Mouse (Mus musculus) kidney, embryonic 15.5 days (tissue): ENCODE measurements around the gene Psap. TPM values are rescaled to one million over a fixed set of nuclear protein-coding genes. Genes with fewer than 3 reads are reported as not detected.

Experiments used
- ATAC-seq: fragments of 200-750 bp; cut with Nextera tagmentation; replicated peaks from 2 replicates; pipeline ENCODE4 v1.8.0; 2017; ENCODE audit warnings: moderate TSS enrichment; ENCODE audit not compliant: low FRiP score
- H3K27ac ChIP-seq: fragments of 300-500 bp; sonication (generic); 2 replicates; pipeline ENCODE4 v1.5.1; 2015; ENCODE audit warnings: mild to moderate bottlenecking, inconsistent platforms
- H3K27me3 ChIP-seq: fragments of 300-500 bp; sonication (generic); 2 replicates; pipeline ENCODE4 v1.6.1; 2015; ENCODE audit warnings: inconsistent platforms
- H3K36me3 ChIP-seq: fragments of 300-500 bp; sonication (generic); 2 replicates; pipeline ENCODE4 v1.6.1; 2015; ENCODE audit warnings: inconsistent platforms
- H3K4me1 ChIP-seq: fragments of 300-500 bp; sonication (generic); 2 replicates; pipeline ENCODE4 v1.6.1; 2015; ENCODE audit warnings: inconsistent platforms
- H3K4me2 ChIP-seq: fragments of 300-500 bp; sonication (generic); 2 replicates; pipeline ENCODE4 v1.6.1; 2015; ENCODE audit warnings: moderate library complexity, mild to moderate bottlenecking, inconsistent platforms
- H3K4me3 ChIP-seq: fragments of 300-500 bp; sonication (generic); replicated peaks from 2 replicates; pipeline ENCODE4 v1.5.1; 2015; ENCODE audit warnings: mild to moderate bottlenecking, inconsistent platforms
- H3K9ac ChIP-seq: fragments of 300-500 bp; sonication (generic); 2 replicates; pipeline ENCODE4 v1.6.1; 2015; ENCODE audit warnings: mild to moderate bottlenecking, inconsistent platforms
- H3K9me3 ChIP-seq: fragments of 300-500 bp; sonication (generic); replicated peaks from 2 replicates; pipeline ENCODE4 v1.6.1; 2016; ENCODE audit warnings: inconsistent platforms
- WGBS: fragments of 180-500 bp; shearing (Covaris S2); methylation state at CpG from one replicate; pipeline ENCODE4 v1.1.7; 2015; ENCODE audit warnings: mixed read lengths; 5-methylcytosine and 5-hydroxymethylcytosine counted together
- polyA plus RNA-seq: library from polyadenylated mRNA; unstranded; fragments of >200 nt; fragmentation: Nextera tagmentation; extraction: Ambion mirVana; gene quantifications from 2 replicates; pipeline ENCODE4 v1.2.1, GENCODE M21; 2015

Gene Psap
- polyA plus RNA-seq, 1 experiment from 2014 or later = 132 TPM

GRCm38 (mm10) chr10:60266842-60267401, 10.5 kb upstream of the Psap start:
- Histone ChIP-seq H3K9me3 (no peaks in the 10 kb centered on the region), H3K36me3 (no peaks in the 10 kb centered on the region)

DNA sequence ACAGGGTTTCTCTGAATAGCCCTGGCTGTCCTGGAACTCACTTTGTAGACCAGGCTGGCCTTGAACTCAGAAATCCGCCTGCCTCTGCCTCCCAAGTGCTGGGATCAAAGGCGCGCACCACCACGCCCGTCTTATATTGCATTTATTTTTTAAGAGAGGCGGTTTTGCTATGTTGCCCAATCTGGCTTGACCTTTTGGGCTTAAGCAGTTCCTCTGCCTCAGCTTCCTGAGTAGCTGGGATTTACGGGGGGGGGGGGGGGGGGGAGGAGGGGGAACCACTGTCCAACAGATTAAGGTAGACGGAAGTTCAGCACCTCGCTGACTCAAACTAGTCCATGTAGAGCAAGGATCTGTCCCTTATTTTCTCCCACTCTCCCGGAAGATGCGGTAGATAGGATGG, 8.7 kb upstream of the Psap start:
- H3K36me3 ChIP-seq = no peaks in the 10 kb centered on the region
- no peak overlapping the region for H3K9ac ChIP-seq
- no peak overlapping the region for H3K27ac ChIP-seq
- H3K4me3 ChIP-seq = no peak overlapping the region
- H3K27me3 ChIP-seq = no peaks in the 10 kb centered on the region
- 76% methylated on average over 11 of the region's 11 CpGs for WGBS
- H3K9me3 ChIP-seq = no peaks in the 10 kb centered on the region
- ATAC-seq = no peak
- H3K4me2 ChIP-seq = no peak overlapping the region
- H3K4me1 ChIP-seq = peaks cover 7% of the 10 kb centered on the region

More at GRCm38 (mm10) chr10:60266842-60267401, 10.5 kb upstream of the Psap start:
- no peak for ATAC-seq
- H3K4me2 ChIP-seq = no peak overlapping the region
- H3K27me3 ChIP-seq = no peaks in the 10 kb centered on the region
- H3K4me3 ChIP-seq = no peak overlapping the region
- WGBS = 90% methylated on average over 8 of the region's 8 CpGs
- H3K27ac ChIP-seq = no peak overlapping the region
- H3K9ac ChIP-seq = no peak overlapping the region
- H3K4me1 ChIP-seq = peaks cover 16% of the 10 kb centered on the region

GRCm38 (mm10) chr10:60269141-60270064, 8.0 kb upstream of the Psap start:
- no peak; the same call in 1 of the 2 replicates for ATAC-seq

DNA sequence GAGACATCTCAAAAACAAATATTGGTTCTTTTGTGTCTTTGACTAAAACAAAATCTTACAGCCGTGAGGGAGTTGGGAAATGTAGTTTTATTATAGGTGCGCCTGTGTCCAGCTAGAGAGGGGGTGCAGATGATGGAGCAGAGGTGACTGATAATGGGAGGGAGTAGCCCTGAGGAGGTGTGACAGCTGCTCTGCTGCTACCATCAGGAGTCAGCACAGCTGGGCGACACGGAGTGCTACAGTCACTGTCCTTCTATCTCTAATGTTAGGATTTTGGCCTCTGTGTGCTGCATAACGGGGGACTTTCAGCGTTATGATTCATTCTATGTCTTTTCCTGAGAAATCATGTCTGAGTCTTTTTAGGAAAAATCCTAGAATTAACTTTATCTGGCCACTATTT, 6.4 kb upstream of the Psap start:
- Histone ChIP-seq H3K4me2 (no peak overlapping the region), H3K36me3 (no peaks in the 10 kb centered on the region), H3K9me3 (no peaks in the 10 kb centered on the region), H3K4me3 (no peak overlapping the region), H3K9ac (no peak overlapping the region), H3K27ac (no peak overlapping the region), H3K4me1 (peaks cover 7% of the 10 kb centered on the region), H3K27me3 (no peaks in the 10 kb centered on the region)
- WGBS = 57% methylated on average over 6 of the region's 6 CpGs
- no peak for ATAC-seq

More at GRCm38 (mm10) chr10:60269141-60270064, 8.0 kb upstream of the Psap start:
- no peaks in the 10 kb centered on the region for H3K27me3 ChIP-seq
- WGBS = 46% methylated on average over 13 of the region's 13 CpGs
- H3K27ac ChIP-seq = peak overlapping the region; percentile 38; the same call in 1 of the 2 replicates
- no peaks in the 10 kb centered on the region for H3K9me3 ChIP-seq
- H3K4me3 ChIP-seq = no peak overlapping the region
- no peak overlapping the region for H3K9ac ChIP-seq
- peaks cover 7% of the 10 kb centered on the region for H3K4me1 ChIP-seq
- no peaks in the 10 kb centered on the region for H3K36me3 ChIP-seq
- no peak overlapping the region for H3K4me2 ChIP-seq

- Histone ChIP-seq H3K4me1 (peaks cover 10% of the 10 kb centered on the region), H3K27ac (no peak overlapping the region), H3K4me2 (no peak overlapping the region), H3K9ac (no peak overlapping the region), H3K27me3 (no peaks in the 10 kb centered on the region), H3K4me3 (no peak overlapping the region), H3K9me3 (no peaks in the 10 kb centered on the region), H3K36me3 (no peaks in the 10 kb centered on the region)
- no peak for ATAC-seq
- 50% methylated on average over 6 of the region's 6 CpGs for WGBS
Measured at GRCm38 (mm10) chr10:60272241-60272640, 5.2 kb upstream of the Psap start.

DNA sequence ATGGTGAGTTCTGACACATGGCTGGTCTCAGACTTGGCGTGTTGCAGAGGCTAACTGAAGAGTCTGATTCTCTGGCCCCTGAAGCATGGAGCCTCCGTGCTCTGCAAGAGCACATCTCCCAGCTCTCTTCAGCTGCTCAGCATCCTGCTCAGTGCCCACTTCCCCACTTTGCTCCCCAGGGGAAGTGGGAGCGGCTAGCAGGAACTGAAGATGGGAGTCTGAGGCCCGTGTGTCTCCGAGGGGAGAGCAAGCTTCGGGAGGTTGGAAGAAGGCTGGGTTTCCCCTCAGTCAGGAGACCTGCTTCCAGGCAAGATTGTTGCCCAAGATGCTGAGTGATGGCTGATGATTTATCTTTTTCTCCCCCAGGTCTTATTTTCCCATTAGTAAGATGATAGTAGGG, 4.0 kb upstream of the Psap start:
- Histone ChIP-seq H3K27me3 (no peaks in the 10 kb centered on the region), H3K36me3 (no peaks in the 10 kb centered on the region), H3K9ac (no peak overlapping the region), H3K27ac (no peak overlapping the region), H3K4me3 (no peak overlapping the region), H3K4me2 (no peak overlapping the region), H3K9me3 (no peaks in the 10 kb centered on the region), H3K4me1 (peaks cover 17% of the 10 kb centered on the region)
- WGBS = 55% methylated on average over 6 of the region's 6 CpGs
- ATAC-seq = no peak

DNA sequence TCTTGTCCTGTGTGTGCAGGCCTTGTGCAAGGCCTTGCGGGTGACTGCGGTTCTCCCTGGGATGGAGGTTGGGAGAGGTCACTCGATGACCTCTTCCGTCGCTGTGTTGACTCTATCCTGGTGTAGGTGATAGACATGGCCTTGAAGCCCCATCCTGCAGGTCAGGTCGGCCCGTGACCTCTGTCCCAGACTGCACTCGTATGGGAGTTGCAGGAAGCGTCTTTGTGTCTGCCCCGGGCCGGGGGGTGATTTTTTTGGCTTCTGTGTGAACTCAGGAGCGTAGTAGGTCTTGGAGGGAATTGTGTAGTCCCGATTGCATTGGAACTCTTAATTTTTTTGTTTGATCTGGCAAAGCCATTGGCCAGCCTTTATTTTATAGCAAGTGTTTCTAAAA, 576 bp downstream of the Psap start:
- WGBS = 4% methylated on average over 13 of the region's 13 CpGs
- Histone ChIP-seq H3K9me3 (no peaks in the 10 kb centered on the region), H3K4me1 (peaks cover 40% of the 10 kb centered on the region), H3K27me3 (no peaks in the 10 kb centered on the region), H3K36me3 (no peaks in the 10 kb centered on the region), H3K4me3 (peak overlapping the region; percentile 85), H3K9ac (peak overlapping the region; percentile 88), H3K4me2 (peak overlapping the region; percentile 81), H3K27ac (peak overlapping the region; percentile 90)
- ATAC-seq = no peak

GRCm38 (mm10) chr10:60278786-60279185, 1.4 kb downstream of the Psap start:
- no peaks in the 10 kb centered on the region for H3K27me3 ChIP-seq
- peak overlapping the region; percentile 85 for H3K4me3 ChIP-seq
- peak overlapping the region; percentile 81 for H3K4me2 ChIP-seq
- ATAC-seq = no peak
- H3K27ac ChIP-seq = no peak overlapping the region
- H3K9me3 ChIP-seq = no peaks in the 10 kb centered on the region
- WGBS = 94% methylated on average over 3 of the region's 3 CpGs
- H3K36me3 ChIP-seq = no peaks in the 10 kb centered on the region
- H3K4me1 ChIP-seq = peaks cover 40% of the 10 kb centered on the region
- no peak overlapping the region for H3K9ac ChIP-seq

- Histone ChIP-seq H3K9me3 (no peaks in the 10 kb centered on the region), H3K36me3 (no peaks in the 10 kb centered on the region), H3K27ac (no peak overlapping the region), H3K4me1 (peaks cover 43% of the 10 kb centered on the region), H3K4me3 (peak overlapping the region; percentile 12; the same call in 1 of the 2 replicates), H3K27me3 (no peaks in the 10 kb centered on the region), H3K9ac (peak overlapping the region; percentile 15; the same call in 1 of the 2 replicates), H3K4me2 (peak overlapping the region; percentile 81; the same call in 1 of the 2 replicates)
- ATAC-seq = no peak
- WGBS = 73% methylated on average over 8 of the region's 8 CpGs
Measured at GRCm38 (mm10) chr10:60279290-60279940, 2.0 kb downstream of the Psap start.

GRCm38 (mm10) chr10:60279941-60280301, 2.5 kb downstream of the Psap start:
- no peaks in the 10 kb centered on the region for H3K36me3 ChIP-seq

GRCm38 (mm10) chr10:60280353-60280752, 2.9 kb downstream of the Psap start:
- 87% methylated on average over 6 of the region's 6 CpGs for WGBS
- Histone ChIP-seq H3K36me3 (no peaks in the 10 kb centered on the region), H3K4me2 (no peak overlapping the region), H3K27ac (no peak overlapping the region), H3K27me3 (no peaks in the 10 kb centered on the region), H3K9me3 (no peaks in the 10 kb centered on the region), H3K4me1 (peaks cover 52% of the 10 kb centered on the region), H3K9ac (no peak overlapping the region), H3K4me3 (no peak overlapping the region)
- ATAC-seq = no peak

More at GRCm38 (mm10) chr10:60279941-60280301, 2.5 kb downstream of the Psap start:
- Histone ChIP-seq H3K4me1 (peaks cover 48% of the 10 kb centered on the region), H3K4me3 (no peak overlapping the region), H3K4me2 (0 out of 2 replicates have a peak overlapping the region, but pooled peaks have one; percentile 6), H3K27ac (no peak overlapping the region), H3K9me3 (no peaks in the 10 kb centered on the region), H3K9ac (no peak overlapping the region), H3K27me3 (no peaks in the 10 kb centered on the region)
- WGBS = 86% methylated on average over 9 of the region's 9 CpGs
- no peak for ATAC-seq

- H3K4me3 ChIP-seq = no peak overlapping the region
- 85% methylated on average over 9 of the region's 9 CpGs for WGBS
- H3K9me3 ChIP-seq = no peaks in the 10 kb centered on the region
- peaks cover 65% of the 10 kb centered on the region for H3K4me1 ChIP-seq
- no peak for ATAC-seq
- no peak overlapping the region for H3K27ac ChIP-seq
- no peak overlapping the region for H3K4me2 ChIP-seq
- no peak overlapping the region for H3K9ac ChIP-seq
- no peaks in the 10 kb centered on the region for H3K36me3 ChIP-seq
- H3K27me3 ChIP-seq = no peaks in the 10 kb centered on the region
Measured at GRCm38 (mm10) chr10:60281571-60282050, 4.2 kb downstream of the Psap start.
